Mouse (Mus musculus) megakaryocyte, embryonic 14.5 days (primary cell): Measurements from ENCODE around the gene Taar8b.

Source experiments
- FLI1 ChIP-seq: IDR thresholded peaks from 2 replicates; pipeline ENCODE4 v1.6.1; 2012; ENCODE audit warnings: low read length, inconsistent platforms, mixed read lengths
- GATA1 ChIP-seq: IDR thresholded peaks from 3 replicates; pipeline ENCODE4 v1.6.1; 2012; ENCODE audit warnings: mixed read lengths, low read length, inconsistent platforms, borderline replicate concordance

- no peak for TF ChIP-seq GATA1
- TF ChIP-seq FLI1 = no peak
These were observed 39.6 kb upstream of the Taar8b start for GRCm38 (mm10) chr10:24131451-24132262.
